Mouse (Mus musculus) myocyte (in vitro differentiated cells): ENCODE measurements around the gene Gm20431.

Experiments used
- CEBPB ChIP-seq: IDR thresholded peaks from 2 replicates; pipeline ENCODE4 v1.6.1; 2011; ENCODE audit warnings: mild to moderate bottlenecking, moderate library complexity; ENCODE audit not compliant: poor library complexity, insufficient read depth, severe bottlenecking
- POLR2A ChIP-seq: IDR thresholded peaks from one replicate; pipeline ENCODE4 v1.6.1; 2011; ENCODE audit warnings: low read depth, mild to moderate bottlenecking, control low read depth, moderate library complexity; ENCODE audit not compliant: insufficient read length
- POLR2AphosphoS2 ChIP-seq: IDR thresholded peaks from one replicate; pipeline ENCODE4 v1.6.1; 2011; ENCODE audit warnings: low read depth, control low read depth; ENCODE audit not compliant: insufficient read length
- SRF ChIP-seq: IDR thresholded peaks from one replicate; pipeline ENCODE4 v1.6.1; 2011; ENCODE audit warnings: low read depth; ENCODE audit not compliant: control insufficient read depth, insufficient read length

DNA sequence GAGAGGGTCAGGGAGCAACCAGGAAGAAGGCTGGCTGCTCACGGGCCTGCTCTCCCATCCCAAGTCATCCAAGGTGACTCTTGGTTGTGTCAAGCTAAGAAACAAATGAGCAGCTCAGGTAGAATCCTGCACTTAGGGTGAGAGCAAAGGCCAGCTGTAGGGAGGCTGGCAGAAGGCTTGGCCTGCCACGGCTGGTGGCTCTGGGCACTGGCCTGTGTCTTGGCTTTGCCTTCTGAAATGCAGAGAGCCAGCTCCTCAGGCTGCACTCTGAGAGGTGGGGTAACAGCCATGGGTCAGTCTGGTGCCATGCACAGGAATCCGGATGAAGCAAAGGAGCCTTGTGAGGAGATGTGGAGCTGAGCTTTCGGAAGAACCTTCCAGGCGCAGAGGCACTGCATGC, 7.1 kb upstream of the Gm20431 start:
- TF ChIP-seq SRF (no peak), POLR2A (no peak), POLR2AphosphoS2 (no peak), CEBPB (no peak)
